Mouse (Mus musculus) ZHBTc4 (cell line): ENCODE data around the gene Rnf41.

Source experiments
- DNase-seq: peaks from one replicate; pipeline ENCODE4 v3.0.0-alpha.2; 2011; ENCODE audit warnings: low read depth, low spot score

The Rnf41 gene

DNA sequence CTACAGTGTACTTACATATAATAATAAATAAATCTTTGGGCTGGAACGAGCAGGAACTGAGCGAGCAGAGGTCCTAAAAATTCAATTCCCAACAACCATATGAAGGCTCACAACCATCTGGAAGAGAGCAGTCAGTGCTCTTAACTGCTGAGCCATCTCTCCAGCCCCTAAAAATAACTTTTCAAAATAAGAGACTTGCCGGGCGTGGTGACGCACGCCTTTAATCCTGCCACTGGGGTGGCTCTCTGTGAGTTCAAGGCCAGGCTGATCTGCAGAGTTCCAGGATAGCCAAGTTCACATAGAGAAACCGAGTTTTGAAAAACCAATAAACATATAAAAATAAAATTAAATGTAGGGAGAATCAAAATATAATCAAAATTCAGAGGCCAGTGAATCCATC, 74.9 kb downstream of the Rnf41 start:
- DNase-seq: no peak

DNA sequence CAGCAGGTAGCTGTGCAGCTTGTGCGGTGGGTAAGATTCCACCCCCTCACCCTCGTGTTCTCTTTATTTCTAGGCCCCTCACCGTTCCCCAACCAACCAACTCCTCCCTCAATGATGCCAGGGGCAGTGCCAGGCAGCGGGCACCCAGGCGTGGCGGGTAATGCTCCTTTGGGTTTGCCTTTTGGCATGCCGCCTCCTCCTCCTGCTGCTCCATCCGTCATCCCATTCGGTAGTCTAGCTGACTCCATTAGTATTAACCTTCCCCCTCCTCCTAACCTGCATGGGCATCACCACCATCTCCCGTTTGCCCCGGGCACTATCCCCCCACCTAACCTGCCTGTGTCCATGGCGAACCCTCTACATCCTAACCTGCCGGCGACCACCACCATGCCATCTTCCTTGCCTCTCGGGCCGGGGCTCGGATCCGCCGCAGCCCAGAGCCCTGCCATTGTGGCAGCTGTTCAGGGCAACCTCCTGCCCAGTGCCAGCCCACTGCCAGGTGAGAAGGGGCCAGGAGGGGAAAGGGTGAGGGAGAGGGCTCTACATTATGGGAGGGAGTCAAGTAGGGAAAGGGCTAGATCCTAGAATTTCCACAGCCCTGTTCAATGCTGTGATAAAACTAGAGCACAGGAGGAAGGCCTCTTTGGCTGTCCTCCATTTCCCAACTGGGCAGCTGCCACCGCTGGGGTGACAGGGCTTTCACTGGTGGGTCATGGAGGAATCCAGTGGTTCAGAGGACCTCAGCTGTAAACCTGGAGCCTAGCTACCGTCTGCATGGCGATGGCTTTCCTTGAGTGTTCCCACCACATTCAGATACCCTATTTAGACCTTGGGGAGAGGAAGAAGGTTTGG, 76.6 kb downstream of the Rnf41 start:
- DNase-seq: no peak

DNA sequence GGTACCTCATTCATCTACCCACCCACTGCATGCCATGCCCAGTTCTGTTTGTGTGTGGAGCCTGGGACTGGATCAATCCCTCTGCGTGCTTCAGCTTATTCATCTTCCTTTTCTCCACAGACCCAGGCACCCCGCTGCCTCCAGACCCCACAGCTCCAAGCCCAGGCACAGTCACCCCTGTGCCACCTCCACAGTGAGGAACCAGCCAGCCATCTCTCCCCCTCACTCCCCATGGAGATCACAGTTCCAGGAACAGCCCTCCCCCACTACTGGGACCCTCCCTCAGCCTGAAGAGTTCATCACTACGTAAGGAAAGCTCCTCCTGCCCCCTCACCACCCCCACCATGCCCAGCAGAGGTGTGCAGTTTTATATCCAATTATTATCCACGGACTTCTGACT, 77.3 kb downstream of the Rnf41 start:
- no peak for DNase-seq

DNA sequence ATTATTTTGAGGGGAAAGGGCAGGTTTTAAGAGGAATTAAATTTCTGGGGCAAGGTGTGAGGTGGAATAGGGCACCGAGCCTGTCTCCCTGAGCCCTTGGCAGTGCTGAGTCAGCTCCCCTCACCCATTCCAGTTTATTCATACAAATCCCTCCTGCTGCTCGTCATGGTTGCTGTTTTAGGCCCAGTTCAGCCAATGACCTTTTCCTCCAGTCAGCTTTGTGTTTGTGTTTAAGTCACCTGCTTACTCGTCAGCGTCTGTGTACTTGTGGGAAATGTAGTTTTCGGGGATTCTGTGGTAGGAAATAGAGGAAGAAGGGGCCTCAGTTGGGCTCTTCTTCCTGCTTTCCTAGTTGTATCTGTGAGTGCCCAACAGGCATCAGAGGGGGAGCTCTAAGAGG, 77.9 kb downstream of the Rnf41 start:
- DNase-seq: peak; percentile 69

DNA sequence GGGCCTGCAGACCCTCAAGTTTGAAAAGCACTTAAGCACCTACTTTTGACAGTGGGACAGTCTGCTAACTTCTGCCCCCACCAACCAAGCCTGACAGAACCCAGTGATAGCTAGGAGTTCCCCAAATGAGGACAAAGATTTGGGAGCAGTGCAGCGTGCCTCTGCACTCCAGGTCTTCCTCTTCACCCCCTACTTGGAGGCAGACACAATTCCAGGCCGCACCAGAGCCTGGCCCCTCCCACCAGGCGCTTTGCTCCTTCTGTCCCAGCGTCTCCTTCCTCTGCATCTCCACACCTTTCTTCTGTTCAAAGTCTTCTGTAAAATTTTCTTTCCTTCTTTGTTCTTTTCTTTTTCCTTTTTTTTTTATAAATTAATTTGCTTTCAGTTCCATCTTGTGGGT, 78.3 kb downstream of the Rnf41 start:
- peak; percentile 48 for DNase-seq

DNA sequence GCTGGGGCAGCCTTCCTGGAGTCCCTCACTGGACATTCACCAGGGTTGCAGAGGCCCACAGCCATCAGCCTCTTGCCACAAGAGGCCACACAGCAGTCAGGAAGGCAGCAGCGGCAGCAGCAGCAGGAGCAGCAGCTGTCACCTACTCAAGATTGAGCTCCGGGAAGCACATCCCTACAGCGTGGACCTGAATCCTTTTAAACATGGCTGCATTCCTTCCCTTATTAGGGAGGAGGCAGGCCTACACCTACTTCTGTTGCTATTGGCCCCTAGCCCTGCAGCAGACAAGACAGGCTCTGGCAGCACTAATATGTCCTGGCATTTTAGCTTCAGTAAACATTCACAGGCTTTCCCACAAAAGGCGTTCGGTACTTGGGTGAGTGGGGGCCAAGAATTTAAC, 78.8 kb downstream of the Rnf41 start:
- no peak for DNase-seq

DNA sequence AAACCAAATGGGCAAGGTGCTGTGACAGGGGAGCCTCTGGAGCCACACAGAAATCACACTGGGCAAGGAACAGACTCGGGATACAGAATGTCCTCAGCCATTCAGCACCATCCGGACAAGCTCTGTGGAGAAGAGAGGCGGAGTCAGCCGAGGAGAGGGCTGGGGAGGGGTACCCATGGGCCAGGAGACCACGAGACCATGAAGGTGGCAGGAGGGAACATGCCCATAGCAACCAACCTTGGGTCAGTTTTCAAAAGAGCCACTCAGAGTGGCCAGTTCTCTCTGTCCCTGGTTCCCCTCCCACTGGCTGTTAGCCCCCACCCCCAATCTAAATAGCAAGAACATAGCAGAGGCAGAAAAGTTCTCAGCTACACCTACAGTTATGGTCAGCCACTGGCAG, 79.5 kb downstream of the Rnf41 start:
- no peak for DNase-seq
